Comparison of ENCODE assay signal across 8 mouse cellular contexts in the genomic region with DNA sequence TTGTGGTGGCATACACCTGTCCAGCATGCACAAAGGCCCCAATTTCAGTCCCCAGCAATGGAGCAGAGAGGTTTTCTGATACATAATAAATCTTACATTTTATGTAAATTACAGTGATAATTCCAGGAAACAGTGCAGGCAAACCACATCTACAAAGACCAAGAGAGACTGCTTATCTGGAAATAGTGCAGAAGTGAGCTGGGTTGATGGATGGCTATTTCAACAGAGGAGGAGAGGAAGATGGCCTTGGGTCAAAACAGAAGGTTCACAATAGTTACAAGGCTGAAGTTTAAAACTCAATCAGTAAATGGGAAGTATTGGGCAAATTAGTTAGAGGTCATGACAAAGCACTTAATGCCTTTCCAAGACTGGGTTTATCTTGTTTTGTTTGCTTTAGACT. TPM values are rescaled to one million over a fixed set of nuclear protein-coding genes. Genes with fewer than 3 reads are reported as not detected.
DNase-seq lines count a peak whose midpoint lies in the region; ATAC-seq and TF ChIP-seq lines count a peak whose summit lies in the region.

No protein-coding gene starts in this region.

- TF ChIP-seq EP300 in liver, postnatal 0 days (IDR thresholded peaks at IDR 0.05; ENCODE audit: low read depth), result no peak

- no peak for TF ChIP-seq CTCF in liver, postnatal 0 days (IDR thresholded peaks at IDR 0.05; ENCODE audit: low read depth)

- H3K36me3 ChIP-seq in heart, embryonic 15.5 days, result no peaks in the 10 kb centered on the region
- no peaks in the 10 kb centered on the region for H3K36me3 ChIP-seq in forebrain, embryonic 14.5 days (ENCODE audit: control insufficient read depth, insufficient read depth, low read length)
- no peaks in the 10 kb centered on the region for H3K36me3 ChIP-seq in liver, postnatal 0 days (replicated peaks; ENCODE audit: insufficient read depth, low read length)

- peak overlapping the region; percentile 89 for H3K4me3 ChIP-seq in heart, embryonic 15.5 days
- H3K4me3 ChIP-seq in forebrain, embryonic 14.5 days (ENCODE audit: low read depth, low read length), result peak overlapping the region; percentile 99
- peak overlapping the region; percentile 97 for H3K4me3 ChIP-seq in liver, postnatal 0 days (ENCODE audit: low read depth, low read length)

- DNase-seq in heart, postnatal 25 days (ENCODE audit: low spot score), result no peak
- peak; percentile 30 for DNase-seq in MEL-GATA-1-ER (ENCODE audit: extremely low read depth, low read depth)
- DNase-seq in forebrain, embryonic 14.5 days (ENCODE audit: low spot score), result no peak
- no peak for DNase-seq in liver, postnatal 0 days
- DNase-seq in retina, embryonic 14.5 days (ENCODE audit: low spot score), result no peak
- DNase-seq in lung, postnatal 36 days, result no peak

- H3K9me3 ChIP-seq in heart, embryonic 15.5 days (replicated peaks), result no peaks in the 10 kb centered on the region
- H3K9me3 ChIP-seq in forebrain, embryonic 14.5 days (replicated peaks; ENCODE audit: control insufficient read depth, low read length), result no peaks in the 10 kb centered on the region
- H3K9me3 ChIP-seq in liver, postnatal 0 days (ENCODE audit: low read length), result no peaks in the 10 kb centered on the region

- intact Hi-C loops in heart, postnatal 25 days (cut with DNase I), result loop anchor here (5.0 kb wide), 1 partner anchor 80 kb away; no protein-coding TSS in a partner anchor

- peak overlapping the region; percentile 68 for H3K4me2 ChIP-seq in heart, embryonic 15.5 days
- H3K4me2 ChIP-seq in forebrain, embryonic 14.5 days (ENCODE audit: low read length), result peak overlapping the region; percentile 86
- H3K4me2 ChIP-seq in liver, postnatal 0 days (ENCODE audit: low read depth, low read length), result peak overlapping the region; percentile 96

- H3K27ac ChIP-seq in heart, embryonic 15.5 days, result peak overlapping the region; percentile 99
- peak overlapping the region; percentile 99; the same call in 1 of the 2 replicates for H3K27ac ChIP-seq in forebrain, embryonic 14.5 days (ENCODE audit: low read depth, low read length)
- H3K27ac ChIP-seq in liver, postnatal 0 days (ENCODE audit: low read depth), result peak overlapping the region; percentile 100

- ATAC-seq in heart, embryonic 15.5 days (replicated peaks; ENCODE audit: insufficient number of reproducible peaks, insufficient read depth, low FRiP score, low read depth), result no peak
- ATAC-seq in forebrain, embryonic 14.5 days, result no peak
- ATAC-seq in liver, postnatal 0 days, result no peak
- no peak for ATAC-seq in monocyte, adult 5-6 weeks (replicated peaks; ENCODE audit: insufficient number of reproducible peaks, low FRiP score, low TSS enrichment, poor library complexity, severe bottlenecking)

- peaks cover 15% of the 10 kb centered on the region for H3K4me1 ChIP-seq in heart, embryonic 15.5 days (replicated peaks)
- peaks cover 16% of the 10 kb centered on the region for H3K4me1 ChIP-seq in forebrain, embryonic 14.5 days (ENCODE audit: control insufficient read depth, insufficient read depth, low read length)
- H3K4me1 ChIP-seq in liver, postnatal 0 days (ENCODE audit: insufficient read depth), result peaks cover 20% of the 10 kb centered on the region

- H3K9ac ChIP-seq in heart, embryonic 15.5 days, result peak overlapping the region; percentile 68; the same call in 1 of the 2 replicates
- peak overlapping the region; percentile 98 for H3K9ac ChIP-seq in forebrain, embryonic 14.5 days (ENCODE audit: low read length)
- H3K9ac ChIP-seq in liver, postnatal 0 days (replicated peaks), result peak overlapping the region; percentile 99

- no peaks in the 10 kb centered on the region for H3K27me3 ChIP-seq in heart, embryonic 15.5 days
- H3K27me3 ChIP-seq in forebrain, embryonic 14.5 days (replicated peaks; ENCODE audit: control insufficient read depth, insufficient read depth, low read length), result no peaks in the 10 kb centered on the region
- no peaks in the 10 kb centered on the region for H3K27me3 ChIP-seq in liver, postnatal 0 days (ENCODE audit: insufficient read depth, low read length)

RNA-seq across cellular contexts. Expression of gene Arih1, which starts 0.9 kb away (rescaled TPM):
- polyA plus RNA-seq in heart, embryonic 15.5 days (2015; fragmentation: Nextera tagmentation; extraction: Ambion mirVana), result 12.1 and 16.3 TPM in 2 replicates
- total RNA-seq in heart, postnatal 25 days (2021), result 10 to 100 TPM; 72.9 to 84.7 TPM
- polyA plus RNA-seq in forebrain, embryonic 14.5 days (2014; fragmentation: Nextera tagmentation; extraction: Ambion mirVana), result 13.6 and 14.1 TPM in 2 replicates
- 3.4 and 4.1 TPM in 2 replicates for polyA plus RNA-seq in liver, postnatal 0 days (2015; fragmentation: Nextera tagmentation; extraction: Ambion mirVana)
- 109 to 145 TPM (median 136 TPM) in 3 replicates for total RNA-seq in monocyte, adult 5-6 weeks (2017)

RNA-seq across cellular contexts. Expression of gene Hexa, which starts 52.0 kb away (rescaled TPM):
- 59.6 and 75.5 TPM in 2 replicates for polyA plus RNA-seq in heart, embryonic 15.5 days (2015; fragmentation: Nextera tagmentation; extraction: Ambion mirVana)
- 10 to 100 TPM; 36.8 TPM for total RNA-seq in heart, postnatal 25 days (2021)
- 60.7 and 61.6 TPM in 2 replicates for polyA plus RNA-seq in forebrain, embryonic 14.5 days (2014; fragmentation: Nextera tagmentation; extraction: Ambion mirVana)
- 27.9 and 31.0 TPM in 2 replicates for polyA plus RNA-seq in liver, postnatal 0 days (2015; fragmentation: Nextera tagmentation; extraction: Ambion mirVana)
- 97.3 to 114 TPM (median 107 TPM) in 3 replicates for total RNA-seq in monocyte, adult 5-6 weeks (2017)

RNA-seq across cellular contexts. Expression of gene Tmem202, which starts 52.3 kb away (rescaled TPM):
- polyA plus RNA-seq in heart, embryonic 15.5 days (2015; fragmentation: Nextera tagmentation; extraction: Ambion mirVana), result 0.13 and 0.19 TPM in 2 replicates
- total RNA-seq in heart, postnatal 25 days (2021), result under 1 TPM; 0.52 to 0.64 TPM
- 0.27 and 0.82 TPM in 2 replicates for polyA plus RNA-seq in forebrain, embryonic 14.5 days (2014; fragmentation: Nextera tagmentation; extraction: Ambion mirVana)
- polyA plus RNA-seq in liver, postnatal 0 days (2015; fragmentation: Nextera tagmentation; extraction: Ambion mirVana), result 0.19 TPM in 2 replicates
- total RNA-seq in monocyte, adult 5-6 weeks (2017), result 0.39 TPM in 1 of 3 replicates, not detected in the others
